Comparison of ENCODE assay signal across 22 mouse cellular contexts in genomic region chr15:63410994-63411770, GRCm38 (mm10).
A peak's percentile ranks its signal among the peaks of the same experiment; 100 is the strongest.
DNase-seq lines count a peak whose midpoint lies in the region; ATAC-seq and TF ChIP-seq lines count a peak whose summit lies in the region.
"Had no signal": no experiment of that assay in that cellular context is flagged by ENCODE, and none has a peak within 500 bp of the region (broad histone marks: within the 10 kb centered on the region; RNA-seq: fewer than 3 reads in every experiment).

No protein-coding gene starts in this region.

- no peak for TF ChIP-seq RAD21 in CH12.LX (IDR thresholded peaks at IDR 0.05; ENCODE audit: low read depth, low read length)

- H3K9ac ChIP-seq in kidney, embryonic 14.5 days (ENCODE audit: low read depth, low read length), result no peak overlapping the region
- H3K9ac ChIP-seq in lung, embryonic 14.5 days, result no peak overlapping the region
- no peak overlapping the region for H3K9ac ChIP-seq in CH12.LX (ENCODE audit: insufficient read depth, low read depth)
- H3K9ac ChIP-seq: embryonic facial prominence, embryonic 13.5 days; forebrain, embryonic 15.5 days; hindbrain, embryonic 12.5 days had no signal

- no peaks in the 10 kb centered on the region for H3K27me3 ChIP-seq in kidney, embryonic 14.5 days (ENCODE audit: control insufficient read depth, insufficient read depth, low read length)
- no peaks in the 10 kb centered on the region for H3K27me3 ChIP-seq in lung, embryonic 14.5 days (ENCODE audit: insufficient read depth, low read length)
- H3K27me3 ChIP-seq in CH12.LX (replicated peaks) (no peaks in the 10 kb centered on the region), myocyte (ENCODE audit: control insufficient read depth, insufficient read depth, insufficient read length) (no peaks in the 10 kb centered on the region)
- H3K27me3 ChIP-seq: embryonic facial prominence, embryonic 13.5 days; forebrain, embryonic 15.5 days; hindbrain, embryonic 12.5 days had no signal

- TF ChIP-seq EP300 in CH12.LX (IDR thresholded peaks at IDR 0.05; ENCODE audit: low read length), result no peak

- no peaks in the 10 kb centered on the region for H3K4me1 ChIP-seq in kidney, embryonic 14.5 days (ENCODE audit: control insufficient read depth, insufficient read depth, low read length)
- no peaks in the 10 kb centered on the region; the same call in 1 of the 2 replicates for H3K4me1 ChIP-seq in lung, embryonic 14.5 days (ENCODE audit: insufficient read depth)
- no peaks in the 10 kb centered on the region for H3K4me1 ChIP-seq in CH12.LX (ENCODE audit: control insufficient read depth in 1 of 2, insufficient read depth in 2 of 2)
- H3K4me1 ChIP-seq: embryonic facial prominence, embryonic 13.5 days; forebrain, embryonic 15.5 days; heart, embryonic 10.5 days; hindbrain, embryonic 12.5 days had no signal

- peak overlapping the region; percentile 76 for H3K27ac ChIP-seq in kidney, embryonic 14.5 days (ENCODE audit: low read depth, low read length)
- no peak overlapping the region for H3K27ac ChIP-seq in lung, embryonic 14.5 days (ENCODE audit: low read depth)
- H3K27ac ChIP-seq in CH12.LX (ENCODE audit: insufficient read depth, low read depth), result no peak overlapping the region
- H3K27ac ChIP-seq: embryonic facial prominence, embryonic 13.5 days; forebrain, embryonic 15.5 days; heart, embryonic 10.5 days; hindbrain, embryonic 12.5 days had no signal

- no peak overlapping the region for H3ac ChIP-seq in myocyte (ENCODE audit: control insufficient read depth, insufficient read length)

- no peak for DNase-seq in kidney, postnatal 14 days
- DNase-seq in lung, embryonic 14.5 days, result peak; percentile 18
- DNase-seq in lung, postnatal 10 days, result no peak
- DNase-seq in CH12.LX (ENCODE audit: extremely low read depth), result no peak
- no peak for DNase-seq in embryo, embryonic 9.5 days (ENCODE audit: extremely low spot score)
- DNase-seq: adrenal gland, postnatal 36 days; cerebellum, adult 2 months; cerebellum, postnatal 10 days; gastrocnemius, postnatal 10 days; heart, adult 18-20 months; heart, postnatal 10 days; heart, postnatal 4 days had no signal

- 46% methylated on average over 11 of the region's 11 CpGs for WGBS in kidney, embryonic 14.5 days
- WGBS in lung, embryonic 14.5 days, result 50% methylated on average over 11 of the region's 11 CpGs

- no peak for TF ChIP-seq POLR2A in CH12.LX (IDR thresholded peaks at IDR 0.05; ENCODE audit: low read depth, low read length)
- no peak for TF ChIP-seq POLR2A in myocyte (IDR thresholded peaks at IDR 0.05; ENCODE audit: insufficient read length, low read depth)

- peak; percentile 88 for ATAC-seq in kidney, embryonic 14.5 days (ENCODE audit: low FRiP score, low TSS enrichment)
- no peak for ATAC-seq in lung, embryonic 14.5 days (ENCODE audit: insufficient read depth)
- ATAC-seq: activated CD4-positive, CD25-positive, alpha-beta regulatory T cell, adult 4 months; CD4-positive, CD25-positive, alpha-beta regulatory T cell, adult 4 months; forebrain, embryonic 15.5 days; hindbrain, embryonic 16.5 days; inflammation-experienced regulatory T-cells, adult 6 months had no signal

- dilution Hi-C loops in CH12.LX (cut with MboI; ENCODE audit: extremely low pct_ligation_motif_present, extremely low pct_unique_long_range_greater_than_20kb, low sequenced_read_pairs), result no loop called here

- in situ Hi-C loops in CH12.LX (cut with MboI; ENCODE audit: low pct_ligation_motif_present, low pct_unique_long_range_greater_than_20kb, low sequenced_read_pairs), result no loop called here

- H3K4me2 ChIP-seq in kidney, embryonic 14.5 days (replicated peaks; ENCODE audit: low read depth, low read length), result 0 out of 2 replicates have a peak overlapping the region, but pooled peaks have one; percentile 0
- H3K4me2 ChIP-seq in lung, embryonic 14.5 days, result no peak overlapping the region
- peak overlapping the region; percentile 38; the same call in 1 of the 2 replicates for H3K4me2 ChIP-seq in CH12.LX (ENCODE audit: insufficient read depth, low read depth, poor library complexity, severe bottlenecking)
- peak overlapping the region; percentile 74 for H3K4me2 ChIP-seq in myocyte (ENCODE audit: low read depth)
- H3K4me2 ChIP-seq: embryonic facial prominence, embryonic 13.5 days; forebrain, embryonic 15.5 days; hindbrain, embryonic 12.5 days had no signal

- TF ChIP-seq CTCF in lung, embryonic 14.5 days (IDR thresholded peaks at IDR 0.05; ENCODE audit: low read depth), result no peak
- TF ChIP-seq CTCF in CH12.LX (conservative IDR thresholded peaks at IDR 0.05 in 1 of 2, IDR thresholded peaks at IDR 0.05 in 1 of 2; ENCODE audit: low read depth in 2 of 2, low read length in 2 of 2), result no peak

- H3K36me3 ChIP-seq in kidney, embryonic 14.5 days (ENCODE audit: control insufficient read depth, insufficient read depth, low read length), result no peaks in the 10 kb centered on the region
- H3K36me3 ChIP-seq in lung, embryonic 14.5 days (ENCODE audit: insufficient read depth), result no peaks in the 10 kb centered on the region
- H3K36me3 ChIP-seq in CH12.LX (replicated peaks in 1 of 2; ENCODE audit: control insufficient read depth in 1 of 2, insufficient read depth in 1 of 2, low read length in 1 of 2), result no peaks in the 10 kb centered on the region
- H3K36me3 ChIP-seq in myocyte (ENCODE audit: control insufficient read depth, insufficient read depth), result no peaks in the 10 kb centered on the region
- H3K36me3 ChIP-seq: embryonic facial prominence, embryonic 13.5 days; forebrain, embryonic 15.5 days; heart, embryonic 10.5 days; hindbrain, embryonic 12.5 days had no signal

- H3K79me2 ChIP-seq in CH12.LX (replicated peaks; ENCODE audit: control insufficient read depth, extremely low read depth, insufficient read depth, poor library complexity, severe bottlenecking), result no peaks in the 10 kb centered on the region
- no peaks in the 10 kb centered on the region for H3K79me2 ChIP-seq in myocyte (ENCODE audit: control insufficient read depth, insufficient read depth)

- H3K4me3 ChIP-seq in kidney, embryonic 14.5 days (ENCODE audit: low read length), result no peak overlapping the region
- no peak overlapping the region for H3K4me3 ChIP-seq in lung, embryonic 14.5 days (ENCODE audit: low read depth, low read length)
- no peak overlapping the region for H3K4me3 ChIP-seq in CH12.LX (replicated peaks in 1 of 3; ENCODE audit: low read depth in 2 of 3, low read length in 2 of 3, poor library complexity in 1 of 3)
- H3K4me3 ChIP-seq in myocyte, result no peak overlapping the region
- H3K4me3 ChIP-seq: embryonic facial prominence, embryonic 13.5 days; forebrain, embryonic 15.5 days; heart, embryonic 10.5 days; hindbrain, embryonic 12.5 days had no signal

- no peaks in the 10 kb centered on the region for H3K9me3 ChIP-seq in kidney, embryonic 14.5 days (ENCODE audit: control insufficient read depth, low read length)
- no peaks in the 10 kb centered on the region for H3K9me3 ChIP-seq in lung, embryonic 14.5 days (ENCODE audit: low read depth, low read length)
- no peaks in the 10 kb centered on the region for H3K9me3 ChIP-seq in CH12.LX (replicated peaks; ENCODE audit: low read length)
- H3K9me3 ChIP-seq: embryonic facial prominence, embryonic 13.5 days; forebrain, embryonic 15.5 days; heart, embryonic 10.5 days; hindbrain, embryonic 12.5 days had no signal

TF ChIP-seq in CH12.LX, 34 proteins besides CTCF, POLR2A, EP300 and RAD21:
- TF ChIP-seq ZNF384 (IDR thresholded peaks at IDR 0.05; ENCODE audit: low read depth, low read length) (0 out of 2 replicates have a peak, but pooled peaks have one; percentile 36), HCFC1 (IDR thresholded peaks at IDR 0.05; ENCODE audit: low read depth, low read length) (no peak), USF1 (IDR thresholded peaks at IDR 0.05; ENCODE audit: low read depth, low read length) (no peak)

TF ChIP-seq in myocyte, 11 proteins besides CTCF, POLR2A, EP300 and RAD21:
- TF ChIP-seq CEBPB (IDR thresholded peaks at IDR 0.05; ENCODE audit: insufficient read depth, poor library complexity, severe bottlenecking), result 0 out of 2 replicates have a peak, but pooled peaks have one; percentile 7
- no peak for TF ChIP-seq SRF (IDR thresholded peaks at IDR 0.05; ENCODE audit: control insufficient read depth, insufficient read length, low read depth)
TF ChIP-seq in myocyte: peak in this region for 1.
